Mouse (Mus musculus) midbrain, embryonic 11.5 days (tissue): ENCODE data around the gene Ccdc70. TPM values are rescaled to one million over a fixed set of nuclear protein-coding genes. Genes with fewer than 3 reads are reported as not detected.
A peak's percentile ranks its signal among the peaks of the same experiment; 100 is the strongest.
"Not testable (repeated sequence)": the region's sequence is repeated elsewhere in the genome, so short reads cannot be mapped to it uniquely, and the experiment has no call there.

ENCODE experiments used
- ATAC-seq: fragments of 200-750 bp; cut with Nextera tagmentation; 2 replicates; pipeline ENCODE4 v1.8.0; 2017; ENCODE audit warnings: moderate TSS enrichment, moderate library complexity; ENCODE audit not compliant: low FRiP score
- DNase-seq: peaks from one replicate; pipeline ENCODE4 v3.0.0; 2015; ENCODE audit warnings: low spot score; ENCODE audit errors: missing footprints
- H3K27ac ChIP-seq: fragments of 300-500 bp; sonication (generic); 2 replicates; pipeline ENCODE4 v1.5.1; 2014; ENCODE audit warnings: low read depth, low read length
- H3K27me3 ChIP-seq: fragments of 300-500 bp; sonication (generic); 2 replicates; pipeline ENCODE4 v1.6.1; 2014; ENCODE audit warnings: mild to moderate bottlenecking, low read length, moderate library complexity, mixed read lengths; ENCODE audit not compliant: control insufficient read depth, insufficient read depth
- H3K36me3 ChIP-seq: fragments of 300-500 bp; sonication (generic); 2 replicates; pipeline ENCODE4 v1.6.1; 2014; ENCODE audit warnings: mild to moderate bottlenecking, low read length, moderate library complexity, mixed read lengths; ENCODE audit not compliant: control insufficient read depth, insufficient read depth
- H3K4me1 ChIP-seq: fragments of 300-500 bp; sonication (generic); 2 replicates; pipeline ENCODE4 v1.6.1; 2014; ENCODE audit warnings: low read length; ENCODE audit not compliant: control insufficient read depth, insufficient read depth
- H3K4me2 ChIP-seq: fragments of 300-500 bp; sonication (generic); 2 replicates; pipeline ENCODE4 v1.6.1; 2014; ENCODE audit warnings: mild to moderate bottlenecking, moderate library complexity
- H3K4me3 ChIP-seq: fragments of 300-500 bp; sonication (generic); 2 replicates; pipeline ENCODE4 v1.5.1; 2014; ENCODE audit warnings: low read depth, low read length
- H3K9ac ChIP-seq: fragments of 300-500 bp; sonication (generic); 2 replicates; pipeline ENCODE4 v1.6.1; 2014; ENCODE audit warnings: low read length
- H3K9me3 ChIP-seq: fragments of 300-500 bp; sonication (generic); 2 replicates; pipeline ENCODE4 v1.6.1; 2016; ENCODE audit warnings: low read length; ENCODE audit not compliant: control insufficient read depth
- WGBS: fragments of 180-500 bp; shearing (Covaris S2); extraction: QIAGEN DNeasy Blood & Tissue Kit; methylation state at CpG from one replicate; pipeline ENCODE4 v1.1.7; 2014; 5-methylcytosine and 5-hydroxymethylcytosine counted together
- polyA plus RNA-seq: library from polyadenylated mRNA; unstranded; fragments of >200 nt; fragmentation: Nextera tagmentation; extraction: Ambion mirVana; gene quantifications from 2 replicates; pipeline ENCODE4 v1.2.1, GENCODE M21; 2014

Gene Ccdc70
- not detected in 2 replicates for polyA plus RNA-seq

GRCm38 (mm10) chr8:21969475-21969874, at the start of gene Ccdc70:
Gene Ccdc70 (plus strand): TSS chr8:21969775.
- ATAC-seq: no peak
- H3K4me3 ChIP-seq: no peak within 1 kb of the TSS
- H3K27me3 ChIP-seq: no peaks in the 10 kb centered on the region
- H3K4me2 ChIP-seq: no peak within 1 kb of the TSS
- H3K4me1 ChIP-seq: no peaks in the 10 kb centered on the region
- no peaks in the 10 kb centered on the region for H3K36me3 ChIP-seq
- no peak within 1 kb of the TSS for H3K27ac ChIP-seq
- H3K9ac ChIP-seq: no peak within 1 kb of the TSS
- H3K9me3 ChIP-seq: no peaks in the 10 kb centered on the region
- 93% methylated on average over 3 of the region's 3 CpGs for WGBS
- DNase-seq: no peak

- H3K4me2 ChIP-seq, H3K9ac ChIP-seq, DNase-seq, H3K4me1 ChIP-seq, H3K4me3 ChIP-seq, H3K27ac ChIP-seq, H3K27me3 ChIP-seq, H3K9me3 ChIP-seq, H3K36me3 ChIP-seq: not testable (repeated sequence)
- 0 out of 2 replicates have a peak, but pooled peaks have one; percentile 55 for ATAC-seq
- 72% methylated on average over 3 of the region's 3 CpGs for WGBS
Measured at GRCm38 (mm10) chr8:21930754-21931153, 38.8 kb upstream of the Ccdc70 start.

GRCm38 (mm10) chr8:21932610-21933009, 37.0 kb upstream of the Ccdc70 start, which contains the start of gene Defb15:
Gene Defb15 (minus strand): TSS chr8:21932710.
- Histone ChIP-seq H3K27me3 (no peaks in the 10 kb centered on the region), H3K4me2 (no peak within 1 kb of the TSS), H3K4me3 (no peak within 1 kb of the TSS), H3K9ac (no peak within 1 kb of the TSS), H3K27ac (no peak within 1 kb of the TSS), H3K9me3 (no peaks in the 10 kb centered on the region), H3K4me1 (no peaks in the 10 kb centered on the region), H3K36me3 (no peaks in the 10 kb centered on the region)
- no peak for DNase-seq
- WGBS: 92% methylated on average over 6 of the region's 6 CpGs
- no peak for ATAC-seq

- not testable (repeated sequence) for H3K9ac ChIP-seq, H3K27ac ChIP-seq, H3K27me3 ChIP-seq, ATAC-seq, H3K36me3 ChIP-seq, H3K9me3 ChIP-seq, H3K4me1 ChIP-seq, H3K4me3 ChIP-seq, H3K4me2 ChIP-seq, DNase-seq
- 84% methylated on average over 4 of the region's 4 CpGs for whole genome bisulfite sequencing
Measured at GRCm38 (mm10) chr8:21938052-21938451, 31.5 kb upstream of the Ccdc70 start, which contains the start of gene Defb35. Gene Defb35 (plus strand): TSS chr8:21938352.

GRCm38 (mm10) chr8:21946462-21946861, 23.1 kb upstream of the Ccdc70 start, which contains the start of gene Defb13:
Gene Defb13 (plus strand): TSS chr8:21946762.
- Histone ChIP-seq H3K9ac (no peak within 1 kb of the TSS), H3K4me3 (no peak within 1 kb of the TSS), H3K27me3 (no peaks in the 10 kb centered on the region), H3K9me3 (no peaks in the 10 kb centered on the region), H3K4me1 (no peaks in the 10 kb centered on the region), H3K4me2 (no peak within 1 kb of the TSS), H3K36me3 (no peaks in the 10 kb centered on the region), H3K27ac (no peak within 1 kb of the TSS)
- ATAC-seq (no peak), DNase-seq (no peak)
- WGBS: 83% methylated on average over 6 of the region's 6 CpGs

GRCm38 (mm10) chr8:21947311-21948017, 22.1 kb upstream of the Ccdc70 start:
- no peaks in the 10 kb centered on the region for H3K27me3 ChIP-seq
- WGBS: 72% methylated on average over 9 of the region's 9 CpGs
- no peak overlapping the region for H3K9ac ChIP-seq
- no peaks in the 10 kb centered on the region for H3K9me3 ChIP-seq
- H3K4me3 ChIP-seq: no peak overlapping the region
- DNase-seq (no peak), ATAC-seq (no peak)
- no peak overlapping the region for H3K27ac ChIP-seq
- no peaks in the 10 kb centered on the region for H3K36me3 ChIP-seq
- H3K4me2 ChIP-seq: no peak overlapping the region
- no peaks in the 10 kb centered on the region for H3K4me1 ChIP-seq

- Histone ChIP-seq H3K9ac (no peak overlapping the region), H3K4me3 (no peak overlapping the region), H3K27me3 (no peaks in the 10 kb centered on the region), H3K9me3 (no peaks in the 10 kb centered on the region), H3K36me3 (no peaks in the 10 kb centered on the region), H3K4me1 (no peaks in the 10 kb centered on the region), H3K27ac (no peak overlapping the region), H3K4me2 (no peak overlapping the region)
- WGBS: 8% methylated on average over 9 of the region's 9 CpGs
- DNase-seq (peak; percentile 88), ATAC-seq (no peak)
Measured at GRCm38 (mm10) chr8:21955321-21955720, 14.3 kb upstream of the Ccdc70 start.

- no peak overlapping the region for H3K27ac ChIP-seq
- H3K4me3 ChIP-seq: no peak overlapping the region
- no peak for DNase-seq
- H3K9me3 ChIP-seq: no peaks in the 10 kb centered on the region
- no peaks in the 10 kb centered on the region for H3K36me3 ChIP-seq
- 88% methylated on average over 3 of the region's 3 CpGs for WGBS
- H3K4me1 ChIP-seq: no peaks in the 10 kb centered on the region
- H3K27me3 ChIP-seq: no peaks in the 10 kb centered on the region
- H3K9ac ChIP-seq: no peak overlapping the region
- no peak overlapping the region for H3K4me2 ChIP-seq
- ATAC-seq: no peak
Measured at GRCm38 (mm10) chr8:21956336-21956735, 13.2 kb upstream of the Ccdc70 start.

GRCm38 (mm10) chr8:21958414-21958813, 11.2 kb upstream of the Ccdc70 start, which contains the start of gene Fam90a1a:
Gene Fam90a1a (plus strand): TSS chr8:21958714.
- Histone ChIP-seq H3K36me3 (no peaks in the 10 kb centered on the region), H3K9ac (no peak within 1 kb of the TSS), H3K4me3 (no peak within 1 kb of the TSS), H3K4me2 (no peak within 1 kb of the TSS), H3K27ac (no peak within 1 kb of the TSS), H3K4me1 (no peaks in the 10 kb centered on the region), H3K9me3 (no peaks in the 10 kb centered on the region), H3K27me3 (no peaks in the 10 kb centered on the region)
- DNase-seq (no peak), ATAC-seq (no peak)
- WGBS: 89% methylated on average over 2 of the region's 2 CpGs
